Mouse (Mus musculus) CD4-positive, CD25-positive, alpha-beta regulatory T cell, adult 9 weeks (primary cell): ENCODE measurements around the gene Taar7e. TPM values are rescaled to one million over a fixed set of nuclear protein-coding genes. Genes with fewer than 3 reads are reported as not detected.

Experiments used
- polyA plus RNA-seq: library from polyadenylated mRNA; unstranded; fragments of 100-300 nt; shearing (Covaris generic); gene quantifications from one replicate; pipeline ENCODE4 v1.2.1, GENCODE M21; 2017

Gene Taar7e
- polyA plus RNA-seq = not detected

GRCm38 (mm10) chr10:24037314-24037713 lies at the start of gene Taar7e:
Gene Taar7e, plus strand, starts transcription at chr10:24037614.

GRCm38 (mm10) chr10:23993381-23993780 lies 44.0 kb upstream of the Taar7e start, which contains the start of gene Taar7a:
Gene Taar7a, minus strand, starts transcription at chr10:23993481.

GRCm38 (mm10) chr10:23999639-24000038 lies 37.8 kb upstream of the Taar7e start, which contains the start of gene Taar7b:
Gene Taar7b, plus strand, starts transcription at chr10:23999939.

GRCm38 (mm10) chr10:24026922-24027321 lies 10.5 kb upstream of the Taar7e start, which contains the start of gene Taar7d:
Gene Taar7d, plus strand, starts transcription at chr10:24027222.

GRCm38 (mm10) chr10:24049210-24049609 lies 11.8 kb downstream of the Taar7e start, which contains the start of gene Taar7f:
Gene Taar7f, plus strand, starts transcription at chr10:24049510.

GRCm38 (mm10) chr10:24076200-24076599 lies 38.8 kb downstream of the Taar7e start, which contains the start of gene Taar8a:
Gene Taar8a, plus strand, starts transcription at chr10:24076500.

Other genes with a start within 250 kb of the Taar7e start
- not detected for gene Slc18b1, start 240.6 kb upstream of the Taar7e start, polyA plus RNA-seq
- gene Vnn3, start 186.2 kb upstream of the Taar7e start, polyA plus RNA-seq = 0.15 TPM
- not detected for gene Vnn1, start 142.9 kb upstream of the Taar7e start, polyA plus RNA-seq
- 0.25 TPM for gene Taar1, start 117.3 kb upstream of the Taar7e start, polyA plus RNA-seq
- not detected for gene Taar2, start 99.0 kb upstream of the Taar7e start, polyA plus RNA-seq
- not detected for gene Taar3, start 88.1 kb upstream of the Taar7e start, polyA plus RNA-seq
- gene Taar4, start 77.1 kb upstream of the Taar7e start, polyA plus RNA-seq = not detected
- not detected for gene Taar5, start 66.9 kb upstream of the Taar7e start, polyA plus RNA-seq
- not detected for gene Taar6, start 52.0 kb upstream of the Taar7e start, polyA plus RNA-seq
- not detected for gene Taar7a, start 44.1 kb upstream of the Taar7e start, polyA plus RNA-seq
- not detected for gene Taar7b, start 37.7 kb upstream of the Taar7e start, polyA plus RNA-seq
- gene Taar7d, start 10.4 kb upstream of the Taar7e start, polyA plus RNA-seq = not detected
- not detected for gene Taar7f, start 11.9 kb downstream of the Taar7e start, polyA plus RNA-seq
- gene Taar8a, start 38.9 kb downstream of the Taar7e start, polyA plus RNA-seq = not detected
- not detected for gene Taar8b, start 54.7 kb downstream of the Taar7e start, polyA plus RNA-seq
- gene Taar8c, start 64.3 kb downstream of the Taar7e start, polyA plus RNA-seq = not detected
- gene Taar9, start 71.9 kb downstream of the Taar7e start, polyA plus RNA-seq = not detected
- gene Stx7, start 111.7 kb downstream of the Taar7e start, polyA plus RNA-seq = 47.3 TPM
- not detected for gene Moxd1, start 185.9 kb downstream of the Taar7e start, polyA plus RNA-seq